Comparison of ENCODE assay signal across 9 mouse cellular contexts in genomic region chr11:106572020-106572782, GRCm38 (mm10). TPM values are rescaled to one million over a fixed set of nuclear protein-coding genes. Genes with fewer than 3 reads are reported as not detected.
A peak's percentile ranks its signal among the peaks of the same experiment; 100 is the strongest.
DNase-seq lines count a peak whose midpoint lies in the region; ATAC-seq and TF ChIP-seq lines count a peak whose summit lies in the region.
"Had no signal": no experiment of that assay in that cellular context is flagged by ENCODE, and none has a peak within 500 bp of the region (broad histone marks: within the 10 kb centered on the region; RNA-seq: fewer than 3 reads in every experiment).

No protein-coding gene starts in this region.

- intact Hi-C loops in heart, adult 2 months (cut with DNase I) = loop anchor here (5.0 kb wide), 1 partner anchor 40 kb away; the partner anchor contains the start of gene Tex2
- intact Hi-C loops in heart, postnatal 36 days (cut with DNase I) = no loop called here

- H3K79me2 ChIP-seq in heart, adult 2 months (replicated peaks; ENCODE audit: control insufficient read depth, insufficient read depth, low read length) = peaks cover 3% of the 10 kb centered on the region; the same call in 1 of the 2 replicates

- peak; percentile 32; the same call in 1 of the 2 replicates for ATAC-seq in hindbrain, embryonic 12.5 days (ENCODE audit: low FRiP score)
- ATAC-seq in limb, embryonic 13.5 days (ENCODE audit: low FRiP score, low read depth) = no peak; the same call in 1 of the 2 replicates
- ATAC-seq in stomach, embryonic 15.5 days (ENCODE audit: insufficient read depth, low FRiP score, low read depth) = peak; percentile 58; the same call in 1 of the 2 replicates
- ATAC-seq: Patski had no signal

- no peak overlapping the region for H3K4me3 ChIP-seq in heart, adult 2 months
- H3K4me3 ChIP-seq in hindbrain, embryonic 12.5 days = no peak overlapping the region
- H3K4me3 ChIP-seq in limb, embryonic 13.5 days = no peak overlapping the region
- no peak overlapping the region for H3K4me3 ChIP-seq in stomach, embryonic 15.5 days (replicated peaks)

- no peak overlapping the region for H3K27ac ChIP-seq in heart, adult 2 months
- peak overlapping the region; percentile 46; the same call in 1 of the 2 replicates for H3K27ac ChIP-seq in hindbrain, embryonic 12.5 days
- H3K27ac ChIP-seq in limb, embryonic 13.5 days = no peak overlapping the region; the same call in 1 of the 2 replicates
- H3K27ac ChIP-seq in stomach, embryonic 15.5 days = no peak overlapping the region; the same call in 1 of the 2 replicates

- H3K27me3 ChIP-seq in heart, adult 2 months (ENCODE audit: control insufficient read depth, insufficient read depth, low read length) = no peaks in the 10 kb centered on the region
- no peaks in the 10 kb centered on the region for H3K27me3 ChIP-seq in hindbrain, embryonic 12.5 days
- H3K27me3 ChIP-seq in limb, embryonic 13.5 days = no peaks in the 10 kb centered on the region
- H3K27me3 ChIP-seq in stomach, embryonic 15.5 days (replicated peaks) = no peaks in the 10 kb centered on the region
- H3K27me3 ChIP-seq: Patski had no signal

- no peaks in the 10 kb centered on the region for H3K36me3 ChIP-seq in heart, adult 2 months (ENCODE audit: control insufficient read depth, insufficient read depth, low read length)
- peaks cover 10% of the 10 kb centered on the region for H3K36me3 ChIP-seq in hindbrain, embryonic 12.5 days
- peaks cover 11% of the 10 kb centered on the region for H3K36me3 ChIP-seq in limb, embryonic 13.5 days
- H3K36me3 ChIP-seq in stomach, embryonic 15.5 days = peaks cover 4% of the 10 kb centered on the region

- no peak for DNase-seq in heart, adult 2 months
- no peak for DNase-seq in heart, postnatal 36 days
- peak; percentile 64 for DNase-seq in adrenal gland, postnatal 14 days
- DNase-seq in cerebellum, postnatal 25 days = no peak
- DNase-seq in urinary bladder, postnatal 14 days (ENCODE audit: low spot score) = no peak

- no peak for TF ChIP-seq CTCF in heart, adult 2 months (IDR thresholded peaks at IDR 0.05)

- 0 out of 2 replicates have a peak overlapping the region, but pooled peaks have one; percentile 1 for H3K9ac ChIP-seq in heart, adult 2 months (ENCODE audit: low read depth, low read length)
- H3K9ac ChIP-seq in hindbrain, embryonic 12.5 days = no peak overlapping the region
- peak overlapping the region; percentile 43 for H3K9ac ChIP-seq in limb, embryonic 13.5 days
- no peak overlapping the region for H3K9ac ChIP-seq in stomach, embryonic 15.5 days

- WGBS in heart, adult 2 months = 29% methylated on average over 15 of the region's 15 CpGs
- 49% methylated on average over 15 of the region's 15 CpGs for WGBS in hindbrain, embryonic 12.5 days
- 21% methylated on average over 15 of the region's 15 CpGs for WGBS in limb, embryonic 13.5 days
- 47% methylated on average over 15 of the region's 15 CpGs for WGBS in stomach, embryonic 15.5 days

- TF ChIP-seq EP300 in heart, adult 2 months (IDR thresholded peaks at IDR 0.05; ENCODE audit: insufficient read depth, low read depth, low read length) = no peak

- TF ChIP-seq POLR2A in heart, adult 2 months (IDR thresholded peaks at IDR 0.05; ENCODE audit: insufficient read depth, low read depth, low read length) = no peak

- peaks cover 18% of the 10 kb centered on the region for H3K4me1 ChIP-seq in heart, adult 2 months (ENCODE audit: control insufficient read depth, insufficient read depth, low read length)
- H3K4me1 ChIP-seq in hindbrain, embryonic 12.5 days = peaks cover 30% of the 10 kb centered on the region
- H3K4me1 ChIP-seq in limb, embryonic 13.5 days = peaks cover 33% of the 10 kb centered on the region
- H3K4me1 ChIP-seq in stomach, embryonic 15.5 days = peaks cover 30% of the 10 kb centered on the region

- no peak overlapping the region for H3K4me2 ChIP-seq in hindbrain, embryonic 12.5 days (replicated peaks)
- H3K4me2 ChIP-seq in limb, embryonic 13.5 days (replicated peaks) = no peak overlapping the region
- no peak overlapping the region for H3K4me2 ChIP-seq in stomach, embryonic 15.5 days

- no peaks in the 10 kb centered on the region for H3K9me3 ChIP-seq in hindbrain, embryonic 12.5 days (replicated peaks)
- no peaks in the 10 kb centered on the region for H3K9me3 ChIP-seq in limb, embryonic 13.5 days
- H3K9me3 ChIP-seq in stomach, embryonic 15.5 days = no peaks in the 10 kb centered on the region

RNA-seq across cellular contexts. Expression of gene Tex2, which starts 41.0 kb away (rescaled TPM):
- 10 to 100 TPM; 42.5 to 46.8 TPM for total RNA-seq in heart, adult 2 months (2021)
- polyA plus RNA-seq in heart, adult 2 months (2012; rRNA removed) = 17.2 and 27.1 TPM in 2 replicates
- 10 to 100 TPM; 40.1 to 42.1 TPM for total RNA-seq in heart, postnatal 36 days (2021)
- total RNA-seq in adrenal gland, postnatal 14 days (2021) = 40.4 and 44.8 TPM in 2 replicates
- 13.3 and 15.5 TPM in 2 replicates for polyA plus RNA-seq in hindbrain, embryonic 12.5 days (2016; fragmentation: Nextera tagmentation; extraction: Ambion mirVana)
- polyA plus RNA-seq in limb, embryonic 13.5 days (2015; fragmentation: Nextera tagmentation; extraction: Ambion mirVana) = 7.5 and 8.2 TPM in 2 replicates
- 10.3 and 11.9 TPM in 2 replicates for polyA plus RNA-seq in stomach, embryonic 15.5 days (2015; fragmentation: Nextera tagmentation; extraction: Ambion mirVana)

Comparison
In these comparisons a context has a peak if more than half of its experiments do, and no peak if none do; other contexts are left out.
1. H3K9ac ChIP-seq: peak in heart, adult 2 months (single experiment) and limb, embryonic 13.5 days (single experiment); none in hindbrain, embryonic 12.5 days (single experiment) and stomach, embryonic 15.5 days (single experiment).